Mouse (Mus musculus): ENCODE results near the gene Esm1. TPM values are rescaled to one million over a fixed set of nuclear protein-coding genes. Genes with fewer than 3 reads are reported as not detected.

The Esm1 gene
- polyA plus RNA-seq, 1 experiment from 2014 or later: 3.7 TPM

GRCm38 (mm10) chr13:113197872-113198502 lies 11.5 kb upstream of the Esm1 start:
- Histone ChIP-seq H3K4me3 (ENCODE audit: low read depth, low read length) (no peak overlapping the region), H3K4me1 (replicated peaks; ENCODE audit: control insufficient read depth, insufficient read depth, low read length) (no peaks in the 10 kb centered on the region), H3K4me2 (ENCODE audit: low read length) (no peak overlapping the region), H3K9me3 (ENCODE audit: control insufficient read depth, low read length) (no peaks in the 10 kb centered on the region), H3K27me3 (replicated peaks; ENCODE audit: control insufficient read depth, insufficient read depth, low read length) (no peaks in the 10 kb centered on the region), H3K9ac (ENCODE audit: low read length) (no peak overlapping the region), H3K27ac (ENCODE audit: low read depth) (no peak overlapping the region), H3K36me3 (ENCODE audit: control insufficient read depth, insufficient read depth, low read length) (no peaks in the 10 kb centered on the region)
- ATAC-seq (replicated peaks; ENCODE audit: low FRiP score, low TSS enrichment, low read depth): no peak
- WGBS: 80% methylated on average over 9 of the region's 9 CpGs
- DNase-seq (ENCODE audit: low spot score): peak; percentile 46

- Histone ChIP-seq H3K27me3 (replicated peaks; ENCODE audit: control insufficient read depth, insufficient read depth, low read length) (no peaks in the 10 kb centered on the region), H3K9me3 (ENCODE audit: control insufficient read depth, low read length) (no peaks in the 10 kb centered on the region), H3K4me1 (replicated peaks; ENCODE audit: control insufficient read depth, insufficient read depth, low read length) (no peaks in the 10 kb centered on the region), H3K4me2 (ENCODE audit: low read length) (no peak overlapping the region), H3K4me3 (ENCODE audit: low read depth, low read length) (no peak overlapping the region), H3K27ac (ENCODE audit: low read depth) (no peak overlapping the region), H3K36me3 (ENCODE audit: control insufficient read depth, insufficient read depth, low read length) (no peaks in the 10 kb centered on the region), H3K9ac (ENCODE audit: low read length) (no peak overlapping the region)
- no peak for ATAC-seq (replicated peaks; ENCODE audit: low FRiP score, low TSS enrichment, low read depth)
- no peak for DNase-seq (ENCODE audit: low spot score)
- 38% methylated on average over 3 of the region's 3 CpGs for WGBS
Measured at GRCm38 (mm10) chr13:113199331-113199730, 10.1 kb upstream of the Esm1 start.

GRCm38 (mm10) chr13:113200726-113201125 lies 8.7 kb upstream of the Esm1 start:
- Histone ChIP-seq H3K4me1 (replicated peaks; ENCODE audit: control insufficient read depth, insufficient read depth, low read length) (no peaks in the 10 kb centered on the region), H3K4me2 (ENCODE audit: low read length) (no peak overlapping the region), H3K36me3 (ENCODE audit: control insufficient read depth, insufficient read depth, low read length) (no peaks in the 10 kb centered on the region), H3K27ac (ENCODE audit: low read depth) (no peak overlapping the region), H3K9ac (ENCODE audit: low read length) (no peak overlapping the region), H3K27me3 (replicated peaks; ENCODE audit: control insufficient read depth, insufficient read depth, low read length) (no peaks in the 10 kb centered on the region), H3K9me3 (ENCODE audit: control insufficient read depth, low read length) (no peaks in the 10 kb centered on the region), H3K4me3 (ENCODE audit: low read depth, low read length) (no peak overlapping the region)
- 62% methylated on average over 8 of the region's 8 CpGs for WGBS
- DNase-seq (ENCODE audit: low spot score) (peak; percentile 28), ATAC-seq (replicated peaks; ENCODE audit: low FRiP score, low TSS enrichment, low read depth) (no peak)

- Histone ChIP-seq H3K27me3 (replicated peaks; ENCODE audit: control insufficient read depth, insufficient read depth, low read length) (no peaks in the 10 kb centered on the region), H3K4me1 (replicated peaks; ENCODE audit: control insufficient read depth, insufficient read depth, low read length) (no peaks in the 10 kb centered on the region), H3K4me2 (ENCODE audit: low read length) (no peak overlapping the region), H3K27ac (ENCODE audit: low read depth) (no peak overlapping the region), H3K36me3 (ENCODE audit: control insufficient read depth, insufficient read depth, low read length) (no peaks in the 10 kb centered on the region), H3K4me3 (ENCODE audit: low read depth, low read length) (no peak overlapping the region), H3K9ac (ENCODE audit: low read length) (no peak overlapping the region), H3K9me3 (ENCODE audit: control insufficient read depth, low read length) (no peaks in the 10 kb centered on the region)
- 89% methylated on average over 2 of the region's 2 CpGs for WGBS
- no peak for ATAC-seq (replicated peaks; ENCODE audit: low FRiP score, low TSS enrichment, low read depth)
- DNase-seq (ENCODE audit: low spot score): peak; percentile 24
Measured at GRCm38 (mm10) chr13:113201631-113202030, 7.8 kb upstream of the Esm1 start.

- Histone ChIP-seq H3K4me1 (replicated peaks; ENCODE audit: control insufficient read depth, insufficient read depth, low read length) (no peaks in the 10 kb centered on the region), H3K27me3 (replicated peaks; ENCODE audit: control insufficient read depth, insufficient read depth, low read length) (no peaks in the 10 kb centered on the region), H3K4me3 (ENCODE audit: low read depth, low read length) (no peak overlapping the region), H3K36me3 (ENCODE audit: control insufficient read depth, insufficient read depth, low read length) (no peaks in the 10 kb centered on the region), H3K9ac (ENCODE audit: low read length) (no peak overlapping the region), H3K27ac (ENCODE audit: low read depth) (no peak overlapping the region), H3K9me3 (ENCODE audit: control insufficient read depth, low read length) (no peaks in the 10 kb centered on the region), H3K4me2 (ENCODE audit: low read length) (no peak overlapping the region)
- 64% methylated on average over 4 of the region's 4 CpGs for WGBS
- no peak for ATAC-seq (replicated peaks; ENCODE audit: low FRiP score, low TSS enrichment, low read depth)
- DNase-seq (ENCODE audit: low spot score): no peak
Measured at GRCm38 (mm10) chr13:113202184-113202583, 7.3 kb upstream of the Esm1 start.

GRCm38 (mm10) chr13:113203146-113203545 lies 6.3 kb upstream of the Esm1 start:
- Histone ChIP-seq H3K9me3 (ENCODE audit: control insufficient read depth, low read length) (no peaks in the 10 kb centered on the region), H3K9ac (ENCODE audit: low read length) (no peak overlapping the region), H3K4me3 (ENCODE audit: low read depth, low read length) (no peak overlapping the region), H3K27ac (ENCODE audit: low read depth) (no peak overlapping the region), H3K4me1 (replicated peaks; ENCODE audit: control insufficient read depth, insufficient read depth, low read length) (no peaks in the 10 kb centered on the region), H3K36me3 (ENCODE audit: control insufficient read depth, insufficient read depth, low read length) (no peaks in the 10 kb centered on the region), H3K27me3 (replicated peaks; ENCODE audit: control insufficient read depth, insufficient read depth, low read length) (no peaks in the 10 kb centered on the region), H3K4me2 (ENCODE audit: low read length) (no peak overlapping the region)
- ATAC-seq (replicated peaks; ENCODE audit: low FRiP score, low TSS enrichment, low read depth) (no peak), DNase-seq (ENCODE audit: low spot score) (no peak)
- WGBS: 63% methylated on average over 5 of the region's 5 CpGs

- no peaks in the 10 kb centered on the region for H3K9me3 ChIP-seq (ENCODE audit: control insufficient read depth, low read length)
- H3K27ac ChIP-seq (ENCODE audit: low read depth): no peak overlapping the region
- H3K4me1 ChIP-seq (replicated peaks; ENCODE audit: control insufficient read depth, insufficient read depth, low read length): no peaks in the 10 kb centered on the region
- WGBS: 84% methylated on average over 5 of the region's 5 CpGs
- no peak overlapping the region for H3K9ac ChIP-seq (ENCODE audit: low read length)
- ATAC-seq (replicated peaks; ENCODE audit: low FRiP score, low TSS enrichment, low read depth): no peak
- no peaks in the 10 kb centered on the region for H3K36me3 ChIP-seq (ENCODE audit: control insufficient read depth, insufficient read depth, low read length)
- no peak overlapping the region for H3K4me2 ChIP-seq (ENCODE audit: low read length)
- no peak for DNase-seq (ENCODE audit: low spot score)
- no peak overlapping the region for H3K4me3 ChIP-seq (ENCODE audit: low read depth, low read length)
- 0 out of 2 replicates have a peak, but pooled peaks cover 5% of the 10 kb centered on the region for H3K27me3 ChIP-seq (replicated peaks; ENCODE audit: control insufficient read depth, insufficient read depth, low read length)
Measured at GRCm38 (mm10) chr13:113205346-113205745, 4.1 kb upstream of the Esm1 start.

- H3K4me1 ChIP-seq (replicated peaks; ENCODE audit: control insufficient read depth, insufficient read depth, low read length): no peaks in the 10 kb centered on the region
- H3K27ac ChIP-seq (ENCODE audit: low read depth): no peak overlapping the region
- ATAC-seq (replicated peaks; ENCODE audit: low FRiP score, low TSS enrichment, low read depth): no peak
- no peak overlapping the region for H3K9ac ChIP-seq (ENCODE audit: low read length)
- H3K36me3 ChIP-seq (ENCODE audit: control insufficient read depth, insufficient read depth, low read length): no peaks in the 10 kb centered on the region
- 72% methylated on average over 15 of the region's 15 CpGs for WGBS
- DNase-seq (ENCODE audit: low spot score): no peak
- H3K4me3 ChIP-seq (ENCODE audit: low read depth, low read length): no peak overlapping the region
- H3K4me2 ChIP-seq (ENCODE audit: low read length): no peak overlapping the region
- 0 out of 2 replicates have a peak, but pooled peaks cover 7% of the 10 kb centered on the region for H3K27me3 ChIP-seq (replicated peaks; ENCODE audit: control insufficient read depth, insufficient read depth, low read length)
- H3K9me3 ChIP-seq (ENCODE audit: control insufficient read depth, low read length): no peaks in the 10 kb centered on the region
Measured at GRCm38 (mm10) chr13:113211345-113211744, 1.9 kb downstream of the Esm1 start.

GRCm38 (mm10) chr13:113212401-113212800 lies 2.9 kb downstream of the Esm1 start:
- no peaks in the 10 kb centered on the region for H3K4me1 ChIP-seq (replicated peaks; ENCODE audit: control insufficient read depth, insufficient read depth, low read length)
- ATAC-seq (replicated peaks; ENCODE audit: low FRiP score, low TSS enrichment, low read depth) (no peak), DNase-seq (ENCODE audit: low spot score) (no peak)
- 68% methylated on average over 3 of the region's 3 CpGs for WGBS
- H3K27ac ChIP-seq (ENCODE audit: low read depth): no peak overlapping the region
- H3K4me2 ChIP-seq (ENCODE audit: low read length): no peak overlapping the region
- no peaks in the 10 kb centered on the region for H3K9me3 ChIP-seq (ENCODE audit: control insufficient read depth, low read length)
- no peak overlapping the region for H3K9ac ChIP-seq (ENCODE audit: low read length)
- no peak overlapping the region for H3K4me3 ChIP-seq (ENCODE audit: low read depth, low read length)
- no peaks in the 10 kb centered on the region for H3K36me3 ChIP-seq (ENCODE audit: control insufficient read depth, insufficient read depth, low read length)
- H3K27me3 ChIP-seq (replicated peaks; ENCODE audit: control insufficient read depth, insufficient read depth, low read length): 0 out of 2 replicates have a peak, but pooled peaks cover 7% of the 10 kb centered on the region

Data from intestine, embryonic 14.5 days (tissue).